Mouse (Mus musculus) erythroblast, embryonic 14.5 days (primary cell): ENCODE measurements around the gene Ddx41.

Source experiments
- GATA1 ChIP-seq: IDR thresholded peaks from 2 replicates; pipeline ENCODE4 v1.6.1; 2012; ENCODE audit warnings: low read length, inconsistent platforms, mixed read lengths
- TAL1 ChIP-seq: IDR thresholded peaks from 3 replicates; pipeline ENCODE4 v1.6.1; 2012; ENCODE audit warnings: low read length, inconsistent platforms, mixed read lengths

- TF ChIP-seq GATA1 (no peak), TAL1 (no peak)
These were observed 26.2 kb downstream of the Ddx41 start for GRCm38 (mm10) chr13:55510332-55510667.
